Mouse (Mus musculus): ENCODE data around the gene Wfdc21. TPM values are rescaled to one million over a fixed set of nuclear protein-coding genes. Genes with fewer than 3 reads are reported as not detected.

The Wfdc21 gene
- polyA plus RNA-seq, 1 experiment from 2014 or later, result 0.99 TPM

- Histone ChIP-seq H3K27ac (ENCODE audit: low read depth) (peak within 1 kb of the TSS; percentile 78), H3K4me1 (ENCODE audit: insufficient read depth) (no peaks in the 10 kb centered on the region), H3K9ac (peak within 1 kb of the TSS; percentile 77), H3K4me3 (ENCODE audit: low read depth, low read length) (peak within 1 kb of the TSS; percentile 83), H3K4me2 (peak within 1 kb of the TSS; percentile 74), H3K36me3 (ENCODE audit: insufficient read depth) (peaks cover 28% of the 10 kb centered on the region), H3K9me3 (ENCODE audit: low read depth, low read length) (no peaks in the 10 kb centered on the region), H3K27me3 (ENCODE audit: insufficient read depth, low read length) (0 out of 2 replicates have a peak, but pooled peaks cover 4% of the 10 kb centered on the region)
- WGBS, result 2% methylated on average over 47 of the region's 47 CpGs
- ATAC-seq (ENCODE audit: insufficient read depth) (peak; percentile 98), DNase-seq (peak; percentile 95)
- peak; percentile 0; the same call in 1 of the 2 replicates for TF ChIP-seq CTCF (IDR thresholded peaks at IDR 0.05; ENCODE audit: low read depth)
Measured at GRCm38 (mm10) chr11:83753581-83754181, 6.9 kb downstream of the Wfdc21 start, which contains the start of gene Heatr6. TSS of gene Heatr6 (plus strand) at chr11:83753696.

- peak overlapping the region; percentile 78 for H3K27ac ChIP-seq (ENCODE audit: low read depth)
- H3K4me3 ChIP-seq (ENCODE audit: low read depth, low read length), result peak overlapping the region; percentile 83
- peak overlapping the region; percentile 77 for H3K9ac ChIP-seq
- H3K4me1 ChIP-seq (ENCODE audit: insufficient read depth), result no peaks in the 10 kb centered on the region
- DNase-seq (no peak), ATAC-seq (ENCODE audit: insufficient read depth) (peak; percentile 29; the same call in 1 of the 2 replicates)
- WGBS, result 7% methylated on average over 8 of the region's 8 CpGs
- H3K9me3 ChIP-seq (ENCODE audit: low read depth, low read length), result no peaks in the 10 kb centered on the region
- H3K27me3 ChIP-seq (ENCODE audit: insufficient read depth, low read length), result 0 out of 2 replicates have a peak, but pooled peaks cover 4% of the 10 kb centered on the region
- no peak for TF ChIP-seq CTCF (IDR thresholded peaks at IDR 0.05; ENCODE audit: low read depth)
- H3K36me3 ChIP-seq (ENCODE audit: insufficient read depth), result peaks cover 33% of the 10 kb centered on the region
- peak overlapping the region; percentile 74 for H3K4me2 ChIP-seq
Measured at GRCm38 (mm10) chr11:83754227-83754626, 7.5 kb downstream of the Wfdc21 start.

- no peak for ATAC-seq (ENCODE audit: insufficient read depth)
- WGBS, result 87% methylated on average over 9 of the region's 9 CpGs
- DNase-seq, result no peak
- H3K27me3 ChIP-seq (ENCODE audit: insufficient read depth, low read length), result no peaks in the 10 kb centered on the region
- H3K9ac ChIP-seq, result no peak overlapping the region
- no peak for TF ChIP-seq CTCF (IDR thresholded peaks at IDR 0.05; ENCODE audit: low read depth)
- no peaks in the 10 kb centered on the region for H3K4me1 ChIP-seq (ENCODE audit: insufficient read depth)
- H3K4me2 ChIP-seq, result no peak overlapping the region
- no peak overlapping the region for H3K4me3 ChIP-seq (ENCODE audit: low read depth, low read length)
- H3K9me3 ChIP-seq (ENCODE audit: low read depth, low read length), result no peaks in the 10 kb centered on the region
- no peak overlapping the region for H3K27ac ChIP-seq (ENCODE audit: low read depth)
- peaks cover 86% of the 10 kb centered on the region for H3K36me3 ChIP-seq (ENCODE audit: insufficient read depth)
Measured at GRCm38 (mm10) chr11:83767306-83767705, 20.6 kb downstream of the Wfdc21 start.

GRCm38 (mm10) chr11:83768976-83769375 is 22.2 kb downstream of the Wfdc21 start:
- DNase-seq (no peak), ATAC-seq (ENCODE audit: insufficient read depth) (no peak)
- H3K36me3 ChIP-seq (ENCODE audit: insufficient read depth), result peaks cover 85% of the 10 kb centered on the region
- H3K27me3 ChIP-seq (ENCODE audit: insufficient read depth, low read length), result no peaks in the 10 kb centered on the region
- H3K27ac ChIP-seq (ENCODE audit: low read depth), result no peak overlapping the region
- H3K4me2 ChIP-seq, result no peak overlapping the region
- 91% methylated on average over 4 of the region's 4 CpGs for WGBS
- no peak for TF ChIP-seq CTCF (IDR thresholded peaks at IDR 0.05; ENCODE audit: low read depth)
- no peak overlapping the region for H3K9ac ChIP-seq
- no peaks in the 10 kb centered on the region for H3K9me3 ChIP-seq (ENCODE audit: low read depth, low read length)
- H3K4me3 ChIP-seq (ENCODE audit: low read depth, low read length), result no peak overlapping the region
- no peaks in the 10 kb centered on the region for H3K4me1 ChIP-seq (ENCODE audit: insufficient read depth)

GRCm38 (mm10) chr11:83771014-83771413 is 24.3 kb downstream of the Wfdc21 start:
- Histone ChIP-seq H3K9me3 (ENCODE audit: low read depth, low read length) (no peaks in the 10 kb centered on the region), H3K9ac (no peak overlapping the region), H3K4me1 (ENCODE audit: insufficient read depth) (no peaks in the 10 kb centered on the region), H3K4me3 (ENCODE audit: low read depth, low read length) (no peak overlapping the region), H3K27ac (ENCODE audit: low read depth) (no peak overlapping the region), H3K4me2 (no peak overlapping the region), H3K36me3 (ENCODE audit: insufficient read depth) (peaks cover 86% of the 10 kb centered on the region), H3K27me3 (ENCODE audit: insufficient read depth, low read length) (no peaks in the 10 kb centered on the region)
- DNase-seq (no peak), ATAC-seq (ENCODE audit: insufficient read depth) (no peak)
- 91% methylated on average over 7 of the region's 7 CpGs for WGBS
- no peak for TF ChIP-seq CTCF (IDR thresholded peaks at IDR 0.05; ENCODE audit: low read depth)

- Histone ChIP-seq H3K27me3 (ENCODE audit: insufficient read depth, low read length) (no peaks in the 10 kb centered on the region), H3K4me3 (ENCODE audit: low read depth, low read length) (no peak overlapping the region), H3K36me3 (ENCODE audit: insufficient read depth) (peaks cover 86% of the 10 kb centered on the region), H3K27ac (ENCODE audit: low read depth) (no peak overlapping the region), H3K9me3 (ENCODE audit: low read depth, low read length) (no peaks in the 10 kb centered on the region), H3K4me2 (no peak overlapping the region), H3K9ac (no peak overlapping the region), H3K4me1 (ENCODE audit: insufficient read depth) (no peaks in the 10 kb centered on the region)
- no peak for DNase-seq
- TF ChIP-seq CTCF (IDR thresholded peaks at IDR 0.05; ENCODE audit: low read depth), result no peak
- WGBS, result 95% methylated on average over 6 of the region's 6 CpGs
- ATAC-seq (ENCODE audit: insufficient read depth), result no peak
Measured at GRCm38 (mm10) chr11:83772341-83772740, 25.6 kb downstream of the Wfdc21 start.

GRCm38 (mm10) chr11:83773691-83774090 is 27.0 kb downstream of the Wfdc21 start:
- no peaks in the 10 kb centered on the region for H3K9me3 ChIP-seq (ENCODE audit: low read depth, low read length)
- no peak overlapping the region for H3K4me2 ChIP-seq
- H3K4me3 ChIP-seq (ENCODE audit: low read depth, low read length), result no peak overlapping the region
- H3K4me1 ChIP-seq (ENCODE audit: insufficient read depth), result no peaks in the 10 kb centered on the region
- TF ChIP-seq CTCF (IDR thresholded peaks at IDR 0.05; ENCODE audit: low read depth), result no peak
- no peak overlapping the region for H3K27ac ChIP-seq (ENCODE audit: low read depth)
- no peak for ATAC-seq (ENCODE audit: insufficient read depth)
- WGBS, result 92% methylated on average over 16 of the region's 16 CpGs
- H3K27me3 ChIP-seq (ENCODE audit: insufficient read depth, low read length), result no peaks in the 10 kb centered on the region
- no peak overlapping the region for H3K9ac ChIP-seq
- DNase-seq, result no peak
- H3K36me3 ChIP-seq (ENCODE audit: insufficient read depth), result peaks cover 86% of the 10 kb centered on the region

All from lung, embryonic 14.5 days (tissue).